Mouse (Mus musculus) forebrain, embryonic 15.5 days (tissue): ENCODE data around the gene Neo1. TPM values are rescaled to one million over a fixed set of nuclear protein-coding genes. Genes with fewer than 3 reads are reported as not detected.
A peak's percentile ranks its signal among the peaks of the same experiment; 100 is the strongest.
"Not testable (repeated sequence)": the region's sequence is repeated elsewhere in the genome, so short reads cannot be mapped to it uniquely, and the experiment has no call there.

Source experiments
- ATAC-seq: fragments of 200-750 bp; cut with Nextera tagmentation; replicated peaks from 2 replicates; pipeline ENCODE4 v1.8.0; 2017; ENCODE audit warnings: mild to moderate bottlenecking, moderate TSS enrichment, moderate library complexity
- H3K27ac ChIP-seq: fragments of 300-500 bp; sonication (generic); replicated peaks from 2 replicates; pipeline ENCODE4 v1.5.1; 2015; ENCODE audit warnings: mild to moderate bottlenecking, inconsistent platforms
- H3K27me3 ChIP-seq: fragments of 300-500 bp; sonication (generic); 2 replicates; pipeline ENCODE4 v1.6.1; 2015; ENCODE audit warnings: inconsistent platforms
- H3K36me3 ChIP-seq: fragments of 300-500 bp; sonication (generic); 2 replicates; pipeline ENCODE4 v1.6.1; 2015; ENCODE audit warnings: mild to moderate bottlenecking, inconsistent platforms
- H3K4me1 ChIP-seq: fragments of 300-500 bp; sonication (generic); 2 replicates; pipeline ENCODE4 v1.6.1; 2015; ENCODE audit warnings: inconsistent platforms
- H3K4me2 ChIP-seq: fragments of 300-500 bp; sonication (generic); replicated peaks from 2 replicates; pipeline ENCODE4 v1.6.1; 2015; ENCODE audit warnings: mild to moderate bottlenecking, inconsistent platforms
- H3K4me3 ChIP-seq: fragments of 300-500 bp; sonication (generic); 2 replicates; pipeline ENCODE4 v1.5.1; 2015; ENCODE audit warnings: mild to moderate bottlenecking, inconsistent platforms
- H3K9ac ChIP-seq: fragments of 300-500 bp; sonication (generic); replicated peaks from 2 replicates; pipeline ENCODE4 v1.6.1; 2015; ENCODE audit warnings: mild to moderate bottlenecking, inconsistent platforms
- H3K9me3 ChIP-seq: fragments of 300-500 bp; sonication (generic); 2 replicates; pipeline ENCODE4 v1.6.1; 2016; ENCODE audit warnings: inconsistent platforms
- WGBS: fragments of 180-500 bp; shearing (Covaris S2); methylation state at CpG from one replicate; pipeline ENCODE4 v1.1.7; 2015; ENCODE audit warnings: mixed read lengths; 5-methylcytosine and 5-hydroxymethylcytosine counted together
- polyA plus RNA-seq: library from polyadenylated mRNA; unstranded; fragments of >200 nt; fragmentation: Nextera tagmentation; extraction: Ambion mirVana; gene quantifications from 2 replicates; pipeline ENCODE4 v1.2.1, GENCODE M21; 2015

Gene Neo1
- polyA plus RNA-seq, 1 experiment from 2014 or later: 59.7 TPM

GRCm38 (mm10) chr9:58971154-58971553 lies 65.1 kb downstream of the Neo1 start:
- not testable (repeated sequence) for H3K4me1 ChIP-seq, H3K27me3 ChIP-seq, H3K4me2 ChIP-seq, H3K36me3 ChIP-seq, H3K9ac ChIP-seq, H3K27ac ChIP-seq, H3K4me3 ChIP-seq, ATAC-seq, H3K9me3 ChIP-seq
- WGBS: 78% methylated on average over 2 of the region's 2 CpGs

GRCm38 (mm10) chr9:58967371-58967770 lies 68.9 kb downstream of the Neo1 start:
- H3K27me3 ChIP-seq: no peaks in the 10 kb centered on the region
- H3K36me3 ChIP-seq: 0 out of 2 replicates have a peak, but pooled peaks cover 8% of the 10 kb centered on the region
- no peak for ATAC-seq
- H3K9me3 ChIP-seq: no peaks in the 10 kb centered on the region
- no peak overlapping the region for H3K9ac ChIP-seq
- H3K4me2 ChIP-seq: no peak overlapping the region
- WGBS: 34% methylated on average over 2 of the region's 2 CpGs
- no peak overlapping the region for H3K4me3 ChIP-seq
- H3K4me1 ChIP-seq: no peaks in the 10 kb centered on the region
- H3K27ac ChIP-seq: no peak overlapping the region

- 82% methylated on average over 3 of the region's 3 CpGs for WGBS
- no peak overlapping the region for H3K9ac ChIP-seq
- H3K4me1 ChIP-seq: no peaks in the 10 kb centered on the region
- no peak overlapping the region for H3K4me3 ChIP-seq
- H3K4me2 ChIP-seq: no peak overlapping the region
- no peaks in the 10 kb centered on the region for H3K27me3 ChIP-seq
- H3K9me3 ChIP-seq: no peaks in the 10 kb centered on the region
- H3K36me3 ChIP-seq: peaks cover 15% of the 10 kb centered on the region
- no peak overlapping the region for H3K27ac ChIP-seq
- no peak for ATAC-seq
Observed at GRCm38 (mm10) chr9:58955507-58955906, 80.7 kb downstream of the Neo1 start.

- ATAC-seq, H3K4me2 ChIP-seq, H3K9ac ChIP-seq, H3K4me1 ChIP-seq, H3K9me3 ChIP-seq, H3K4me3 ChIP-seq, H3K27ac ChIP-seq, H3K27me3 ChIP-seq, H3K36me3 ChIP-seq: not testable (repeated sequence)
- 89% methylated on average over 1 of the region's 1 CpGs for WGBS
Observed at GRCm38 (mm10) chr9:58945910-58946309, 90.3 kb downstream of the Neo1 start.

- H3K27ac ChIP-seq: no peak overlapping the region
- H3K4me1 ChIP-seq: no peaks in the 10 kb centered on the region
- no peaks in the 10 kb centered on the region for H3K9me3 ChIP-seq
- H3K9ac ChIP-seq: no peak overlapping the region
- H3K4me3 ChIP-seq: no peak overlapping the region
- ATAC-seq: no peak
- H3K36me3 ChIP-seq: peaks cover 6% of the 10 kb centered on the region; the same call in 1 of the 2 replicates
- WGBS: 71% methylated on average over 2 of the region's 2 CpGs
- no peak overlapping the region for H3K4me2 ChIP-seq
- no peaks in the 10 kb centered on the region for H3K27me3 ChIP-seq
Observed at GRCm38 (mm10) chr9:58934776-58935175, 101.5 kb downstream of the Neo1 start.

- 24% methylated on average over 1 of the region's 1 CpGs for WGBS
- Histone ChIP-seq H3K4me3 (no peak overlapping the region), H3K9me3 (no peaks in the 10 kb centered on the region), H3K4me1 (no peaks in the 10 kb centered on the region), H3K4me2 (no peak overlapping the region), H3K27ac (no peak overlapping the region), H3K36me3 (peaks cover 9% of the 10 kb centered on the region; the same call in 1 of the 2 replicates), H3K27me3 (no peaks in the 10 kb centered on the region), H3K9ac (no peak overlapping the region)
- no peak for ATAC-seq
Observed at GRCm38 (mm10) chr9:58928103-58928502, 108.1 kb downstream of the Neo1 start.

- 0 out of 2 replicates have a peak, but pooled peaks have one; percentile 58 for ATAC-seq
- 61% methylated on average over 6 of the region's 6 CpGs for WGBS
- Histone ChIP-seq H3K27ac (no peak overlapping the region), H3K4me1 (no peaks in the 10 kb centered on the region), H3K4me3 (no peak overlapping the region), H3K36me3 (peaks cover 38% of the 10 kb centered on the region), H3K9ac (no peak overlapping the region), H3K4me2 (no peak overlapping the region), H3K9me3 (no peaks in the 10 kb centered on the region), H3K27me3 (no peaks in the 10 kb centered on the region)
Observed at GRCm38 (mm10) chr9:58902869-58903585, 133.2 kb downstream of the Neo1 start.

GRCm38 (mm10) chr9:58899602-58900001 lies 136.6 kb downstream of the Neo1 start:
- no peak for ATAC-seq

GRCm38 (mm10) chr9:58891840-58892640 lies 144.2 kb downstream of the Neo1 start:
- Histone ChIP-seq H3K9me3 (no peaks in the 10 kb centered on the region), H3K4me3 (no peak overlapping the region), H3K36me3 (peaks cover 44% of the 10 kb centered on the region), H3K4me1 (no peaks in the 10 kb centered on the region), H3K9ac (no peak overlapping the region), H3K27ac (no peak overlapping the region), H3K27me3 (no peaks in the 10 kb centered on the region), H3K4me2 (no peak overlapping the region)
- ATAC-seq: no peak
- 96% methylated on average over 6 of the region's 6 CpGs for WGBS

More at GRCm38 (mm10) chr9:58899602-58900001, 136.6 kb downstream of the Neo1 start:
- Histone ChIP-seq H3K27me3 (no peaks in the 10 kb centered on the region), H3K27ac (no peak overlapping the region), H3K4me1 (no peaks in the 10 kb centered on the region), H3K9me3 (no peaks in the 10 kb centered on the region), H3K4me2 (no peak overlapping the region), H3K36me3 (peaks cover 29% of the 10 kb centered on the region), H3K9ac (no peak overlapping the region), H3K4me3 (no peak overlapping the region)

- Histone ChIP-seq H3K27ac (no peak overlapping the region), H3K4me3 (no peak overlapping the region), H3K9ac (no peak overlapping the region), H3K27me3 (no peaks in the 10 kb centered on the region), H3K4me2 (no peak overlapping the region), H3K36me3 (peaks cover 50% of the 10 kb centered on the region), H3K9me3 (no peaks in the 10 kb centered on the region), H3K4me1 (no peaks in the 10 kb centered on the region)
- no peak for ATAC-seq
- WGBS: 95% methylated on average over 8 of the region's 8 CpGs
Observed at GRCm38 (mm10) chr9:58890893-58891292, 145.3 kb downstream of the Neo1 start.

GRCm38 (mm10) chr9:58889782-58890448 lies 146.3 kb downstream of the Neo1 start:
- no peaks in the 10 kb centered on the region for H3K27me3 ChIP-seq
- H3K4me2 ChIP-seq: no peak overlapping the region
- no peak for ATAC-seq
- H3K36me3 ChIP-seq: peaks cover 55% of the 10 kb centered on the region
- H3K4me1 ChIP-seq: no peaks in the 10 kb centered on the region
- no peak overlapping the region for H3K4me3 ChIP-seq
- no peaks in the 10 kb centered on the region for H3K9me3 ChIP-seq
- no peak overlapping the region for H3K9ac ChIP-seq
- 91% methylated on average over 12 of the region's 12 CpGs for WGBS
- no peak overlapping the region for H3K27ac ChIP-seq

GRCm38 (mm10) chr9:58882686-58883085 lies 153.6 kb downstream of the Neo1 start:
- peaks cover 58% of the 10 kb centered on the region for H3K36me3 ChIP-seq
- WGBS: 21% methylated on average over 1 of the region's 1 CpGs

More at GRCm38 (mm10) chr9:58882686-58883085, 153.6 kb downstream of the Neo1 start:
- Histone ChIP-seq H3K4me2 (no peak overlapping the region), H3K4me3 (no peak overlapping the region), H3K27me3 (no peaks in the 10 kb centered on the region), H3K9ac (no peak overlapping the region), H3K4me1 (no peaks in the 10 kb centered on the region), H3K9me3 (no peaks in the 10 kb centered on the region), H3K27ac (no peak overlapping the region)
- no peak for ATAC-seq
